Mouse (Mus musculus): ENCODE measurements around the gene Mag.

DNA sequence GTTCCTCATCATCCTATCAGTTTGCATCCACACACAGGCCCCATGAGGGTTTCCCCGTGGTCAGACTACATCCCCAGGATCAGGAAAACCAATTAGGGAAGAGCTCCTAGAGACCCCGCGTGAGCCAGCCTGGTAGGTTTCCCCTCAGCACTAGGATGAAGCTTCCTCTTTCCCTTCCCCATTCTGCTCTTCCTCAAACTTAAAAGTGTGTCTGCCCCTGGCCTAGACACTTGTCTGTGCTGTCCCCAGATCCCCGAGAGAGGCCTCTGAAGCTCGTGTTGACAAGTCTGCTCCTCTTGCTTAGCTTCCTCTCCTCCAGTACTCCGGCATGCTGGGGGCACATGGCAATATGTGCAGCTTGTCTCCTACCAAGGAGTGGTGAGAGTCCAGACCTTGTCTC is 38.8 kb upstream of the Mag start:
- TF ChIP-seq CTCF (IDR thresholded peaks at IDR 0.05; ENCODE audit: extremely low read depth, insufficient read length, insufficient replicate concordance, low read depth, low read length), result no peak
- TF ChIP-seq POLR2A (IDR thresholded peaks at IDR 0.05; ENCODE audit: low read depth, low read length), result no peak

Data from small intestine, adult 2 months (tissue).